Mouse (Mus musculus) adrenal gland, postnatal 36 days (tissue): Measurements from ENCODE around the gene Bcl2l10. TPM values are rescaled to one million over a fixed set of nuclear protein-coding genes. Genes with fewer than 3 reads are reported as not detected.

Experiments used
- DNase-seq, 2 experiments: peaks; one replicate each; pipeline ENCODE4 v3.0.0; 2021; ENCODE audit warnings: mixed read lengths in 1 of 2
- long read RNA-seq, 2 experiments: library from polyadenylated mRNA; stranded (forward); transcript quantifications; one replicate each; pipeline ENCODE4 v2.0.0; 2021; ENCODE audit warnings: borderline sequencing depth in 2 of 2
- total RNA-seq, 2 experiments: library from RNA; stranded (reverse); gene quantifications; 2 replicates each; pipeline ENCODE4 v1.2.3; 2021

The Bcl2l10 gene
- under 1 TPM in 1 of 2 experiments, not detected in 1; 0.83 TPM for total RNA-seq
- long read RNA-seq, experiment 1 = 0 reads
- long read RNA-seq, experiment 2 = 0 reads

DNA sequence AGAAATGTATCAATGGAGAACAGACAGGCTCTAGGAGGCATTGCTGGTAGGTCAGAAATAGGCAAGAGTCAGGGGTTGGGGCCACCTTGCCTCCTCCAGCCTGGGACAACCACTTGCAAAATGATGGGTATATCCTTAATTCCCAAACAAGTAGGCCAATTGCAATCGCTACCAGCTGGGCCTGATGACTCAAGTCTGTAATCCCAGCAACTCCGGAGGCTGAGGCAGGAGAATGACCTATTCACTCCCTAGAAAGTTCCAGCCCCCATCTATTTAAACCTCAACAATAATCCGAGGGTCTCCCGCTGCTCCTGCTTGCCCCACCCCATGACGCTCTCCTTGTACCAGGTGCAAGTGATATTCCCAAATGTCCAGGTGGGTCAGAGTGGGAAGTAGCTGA lies at the start of gene Bcl2l10:
Bcl2l10 (plus strand) TSS at position 301 of the 400 bp plus-strand sequence.
- no peak for DNase-seq

DNA sequence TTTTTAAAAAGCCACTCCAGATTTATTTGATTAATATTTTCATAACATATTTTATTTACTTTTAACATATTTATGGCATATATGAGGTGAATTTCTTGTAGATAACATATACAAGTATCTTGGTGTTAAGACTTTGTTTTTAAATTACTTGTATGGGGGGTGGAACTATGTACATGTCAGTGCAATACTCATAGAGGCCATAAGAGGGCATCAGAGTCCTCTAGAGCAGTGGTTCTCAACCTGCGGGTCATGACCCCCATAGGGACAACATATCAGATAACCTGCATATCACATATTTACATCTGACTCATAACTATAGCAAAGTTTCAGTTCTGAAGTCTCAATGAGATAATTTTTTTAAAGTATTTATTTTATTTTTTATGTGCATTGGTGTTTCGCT lies 48.2 kb upstream of the Bcl2l10 start:
- DNase-seq = no peak

DNA sequence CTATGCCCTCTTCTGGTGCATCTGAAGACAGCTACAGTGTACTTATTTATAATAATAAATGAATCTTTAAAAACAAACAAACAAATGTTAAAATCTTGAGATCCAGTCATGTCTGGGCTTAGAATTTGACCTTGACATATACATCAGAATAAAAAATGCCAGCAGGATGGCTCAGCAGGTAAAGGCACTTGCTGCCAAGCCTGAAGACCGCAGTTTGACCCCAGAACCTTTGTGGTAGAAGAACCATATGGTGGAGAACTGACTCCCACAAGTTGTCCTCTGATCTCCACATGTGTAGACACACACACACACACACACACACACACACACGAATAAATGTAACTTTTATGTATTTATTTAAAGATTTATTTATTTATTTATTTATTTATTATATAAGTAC lies 44.5 kb upstream of the Bcl2l10 start:
- no peak for DNase-seq

DNA sequence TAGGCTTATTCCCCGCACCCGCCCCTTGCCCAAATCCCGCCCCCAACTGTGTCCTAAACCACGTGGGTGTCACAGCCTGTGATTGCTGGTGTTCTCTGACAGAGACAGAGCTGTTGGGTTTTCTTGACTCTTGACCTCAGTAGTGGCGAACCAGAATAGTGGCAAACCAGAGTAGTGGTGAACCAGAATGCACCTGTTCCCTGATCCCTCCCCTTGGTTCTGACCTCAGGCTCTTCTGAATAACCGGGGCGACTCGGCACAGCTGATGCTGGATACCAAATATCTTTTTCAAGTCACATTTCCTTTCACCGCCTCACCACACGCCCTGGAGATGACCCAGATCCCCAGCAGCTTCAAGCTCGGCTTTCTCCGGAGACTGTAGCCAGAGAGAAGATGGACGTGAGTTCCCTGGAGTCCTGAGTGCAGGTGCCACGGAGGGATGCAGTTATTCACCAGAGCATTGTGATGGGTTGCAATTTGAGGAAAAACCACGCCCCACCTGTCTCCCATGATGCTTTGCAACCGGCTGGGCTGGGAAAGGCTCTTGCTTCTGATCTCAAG lies 43.8 kb upstream of the Bcl2l10 start:
- no peak for DNase-seq

DNA sequence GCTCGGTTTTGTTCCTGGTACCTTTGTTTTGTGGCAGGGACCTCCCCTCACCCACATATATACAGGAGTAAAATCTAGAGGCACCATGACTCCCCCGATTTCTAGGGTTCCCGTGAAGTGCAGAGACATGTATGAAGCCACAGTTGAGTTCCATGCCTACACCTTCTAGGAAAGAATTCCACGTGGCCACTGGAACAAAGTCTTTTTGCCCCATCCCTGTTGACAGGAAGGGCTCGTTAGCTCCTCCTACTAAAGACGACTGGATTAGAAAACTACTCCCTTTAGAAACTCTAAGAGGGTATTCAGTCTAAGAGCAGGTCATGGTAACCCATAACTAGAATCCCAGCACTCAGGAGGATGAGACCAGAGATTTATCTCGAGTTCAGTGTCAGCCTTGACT lies 43.3 kb upstream of the Bcl2l10 start:
- no peak for DNase-seq

DNA sequence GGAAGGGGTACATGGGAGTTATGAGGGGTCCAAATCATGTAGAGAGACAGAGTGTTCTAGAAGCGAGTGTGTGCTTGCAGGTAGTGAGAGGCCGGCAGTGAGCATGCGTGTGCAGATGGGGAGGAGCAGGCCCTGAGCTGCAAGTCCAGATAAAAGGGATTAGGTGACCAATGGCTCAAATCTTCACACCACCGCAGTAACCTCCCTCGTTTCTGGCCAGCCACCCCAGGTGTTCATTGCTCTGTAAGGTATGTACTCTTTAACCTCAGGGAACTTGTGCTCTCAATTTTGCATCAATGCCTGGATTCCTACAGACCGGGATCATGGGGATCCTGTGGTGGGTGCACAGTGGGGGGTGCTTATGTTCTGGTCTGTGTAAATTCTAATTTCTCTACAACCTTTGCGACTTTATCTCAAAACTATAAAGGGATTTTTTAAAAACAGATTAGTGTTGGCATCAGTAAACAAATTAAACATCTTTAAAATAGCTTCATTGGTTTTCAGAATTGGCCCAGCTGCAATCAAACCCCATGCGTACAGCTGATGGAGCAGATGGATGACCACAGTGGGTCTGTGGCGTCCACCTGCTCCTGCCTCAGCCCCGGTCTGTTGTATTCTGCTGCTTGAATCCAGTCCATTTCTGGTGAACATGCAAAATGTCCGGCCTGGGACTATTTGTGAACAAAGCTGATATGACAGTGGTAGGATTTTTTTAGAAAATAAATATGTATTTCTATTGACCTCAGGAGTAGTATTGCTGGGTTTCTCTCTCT lies 41.2 kb upstream of the Bcl2l10 start, which contains the start of gene Gnb5:
Gnb5 (plus strand) TSS at position 163 of the 773 bp plus-strand sequence.
- DNase-seq = no peak

DNA sequence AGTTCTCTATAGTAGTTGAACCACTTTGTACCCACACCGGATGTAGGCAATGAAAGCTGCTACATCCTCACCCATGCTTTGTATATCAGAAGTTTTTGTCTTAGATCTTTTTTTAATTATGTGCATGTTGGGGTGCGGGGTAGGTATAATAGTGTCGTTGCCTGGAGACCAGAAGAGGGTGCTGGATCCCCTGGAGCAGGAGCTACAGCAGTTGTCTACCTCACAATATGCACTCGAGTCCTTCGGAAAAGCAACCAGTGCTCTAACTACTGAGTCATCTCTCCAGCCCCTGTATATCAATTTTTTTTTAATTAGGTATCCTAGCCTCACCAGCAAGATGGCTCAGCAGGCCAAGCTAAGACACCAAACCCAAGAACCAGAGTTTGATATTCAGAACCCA lies 40.5 kb upstream of the Bcl2l10 start:
- DNase-seq = no peak

DNA sequence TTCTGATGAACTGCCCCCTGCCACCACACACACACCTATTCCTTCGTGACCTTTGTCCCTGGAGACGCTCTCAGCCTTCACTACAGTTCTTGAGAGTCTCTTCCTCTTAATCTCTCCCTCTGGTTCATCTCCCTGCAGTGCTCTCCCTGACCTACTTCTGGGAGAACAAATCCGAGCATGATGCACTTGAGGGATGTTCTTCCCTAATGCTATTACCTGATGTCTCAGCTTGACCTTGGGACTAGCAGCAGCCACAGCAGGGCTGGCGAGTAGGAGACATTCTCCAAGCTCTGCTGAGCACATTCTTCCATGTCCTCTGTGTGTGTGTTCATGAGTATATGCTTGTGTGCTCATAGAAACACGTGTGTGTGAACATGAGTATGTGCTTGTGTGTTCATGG lies 38.9 kb upstream of the Bcl2l10 start:
- no peak for DNase-seq

DNA sequence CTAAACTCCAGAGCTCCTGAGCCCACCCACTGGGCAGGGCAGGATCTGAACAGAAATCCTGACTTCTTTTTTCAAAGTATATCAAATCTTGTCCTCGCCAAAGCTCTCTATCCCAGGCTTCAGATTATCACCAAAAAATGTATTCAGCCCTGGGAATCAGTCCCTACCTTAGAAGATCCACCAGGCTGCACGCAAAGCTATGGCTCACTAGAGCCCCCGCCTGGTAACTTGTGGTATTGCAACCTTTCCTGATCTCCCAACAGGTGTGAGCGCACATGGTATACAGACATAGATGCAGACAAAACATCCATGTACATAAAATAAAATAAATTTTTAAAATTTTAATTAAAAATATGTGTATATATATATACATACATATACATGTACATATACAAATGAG lies 35.5 kb upstream of the Bcl2l10 start:
- DNase-seq = peak; percentile 71 to 82

DNA sequence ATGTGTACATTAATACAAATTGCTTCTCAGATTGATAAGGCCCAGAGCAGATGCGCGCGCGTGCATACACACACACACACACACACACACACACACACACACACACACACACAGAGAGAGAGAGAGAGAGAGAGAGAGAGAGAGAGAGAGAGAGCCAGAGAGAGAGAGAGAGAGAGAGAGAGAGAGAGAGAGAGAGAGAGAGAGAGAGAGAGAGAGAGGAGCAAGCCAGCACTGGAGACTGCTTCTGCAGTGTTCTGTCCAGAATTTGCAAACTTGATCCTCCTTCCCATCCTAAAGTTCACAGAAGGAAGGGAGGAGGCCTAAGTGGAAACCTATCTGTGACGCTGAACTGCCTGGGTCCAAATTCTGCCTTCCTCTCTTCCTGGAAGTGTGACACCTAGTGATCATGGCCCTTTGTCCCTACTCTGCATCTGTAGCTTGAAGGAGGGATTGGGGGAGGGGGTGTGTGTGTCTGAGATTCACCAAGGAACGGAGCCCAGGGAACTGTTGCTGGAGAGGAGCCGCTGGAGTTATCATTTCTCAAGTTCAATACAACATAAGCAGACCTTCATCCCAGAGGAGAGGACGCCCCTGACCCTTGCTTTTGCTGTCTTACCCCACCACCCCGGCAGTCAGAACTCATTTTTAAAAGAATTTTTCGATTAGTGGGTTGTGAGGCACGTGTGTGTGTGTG lies 34.3 kb upstream of the Bcl2l10 start:
- DNase-seq = no peak

DNA sequence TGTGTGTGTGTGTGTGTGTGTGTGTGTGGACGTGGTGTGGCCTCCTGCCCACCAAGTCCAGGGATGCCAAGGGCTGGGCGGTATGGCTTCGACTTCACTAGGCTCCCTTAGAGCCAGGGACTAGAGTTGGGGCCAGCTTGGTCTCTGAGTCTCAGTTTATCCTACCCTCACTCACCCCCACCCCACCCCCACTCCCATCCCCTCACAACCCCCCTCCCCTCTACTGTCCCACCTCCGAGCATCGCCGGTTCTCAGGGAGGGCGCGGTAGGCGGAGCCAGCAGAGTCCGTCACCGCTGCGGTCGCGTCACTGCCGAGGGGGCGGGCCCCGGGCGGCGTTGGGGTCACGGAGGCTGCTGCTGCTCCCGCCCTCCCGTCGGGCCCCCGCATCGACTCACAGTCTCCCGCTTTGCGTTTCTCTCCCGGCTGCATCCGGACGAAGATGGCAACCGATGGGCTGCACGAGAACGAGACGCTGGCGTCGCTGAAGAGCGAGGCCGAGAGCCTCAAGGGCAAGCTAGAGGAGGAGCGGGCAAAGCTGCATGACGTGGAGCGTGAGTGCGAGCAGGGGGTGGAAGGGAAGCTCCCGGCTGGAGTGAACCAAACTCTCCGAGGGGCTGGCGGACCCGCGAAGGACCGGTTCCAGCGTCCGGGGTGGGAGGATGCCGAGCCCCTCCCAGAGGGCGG lies 33.6 kb upstream of the Bcl2l10 start:
- peak; percentile 89 to 93 for DNase-seq

DNA sequence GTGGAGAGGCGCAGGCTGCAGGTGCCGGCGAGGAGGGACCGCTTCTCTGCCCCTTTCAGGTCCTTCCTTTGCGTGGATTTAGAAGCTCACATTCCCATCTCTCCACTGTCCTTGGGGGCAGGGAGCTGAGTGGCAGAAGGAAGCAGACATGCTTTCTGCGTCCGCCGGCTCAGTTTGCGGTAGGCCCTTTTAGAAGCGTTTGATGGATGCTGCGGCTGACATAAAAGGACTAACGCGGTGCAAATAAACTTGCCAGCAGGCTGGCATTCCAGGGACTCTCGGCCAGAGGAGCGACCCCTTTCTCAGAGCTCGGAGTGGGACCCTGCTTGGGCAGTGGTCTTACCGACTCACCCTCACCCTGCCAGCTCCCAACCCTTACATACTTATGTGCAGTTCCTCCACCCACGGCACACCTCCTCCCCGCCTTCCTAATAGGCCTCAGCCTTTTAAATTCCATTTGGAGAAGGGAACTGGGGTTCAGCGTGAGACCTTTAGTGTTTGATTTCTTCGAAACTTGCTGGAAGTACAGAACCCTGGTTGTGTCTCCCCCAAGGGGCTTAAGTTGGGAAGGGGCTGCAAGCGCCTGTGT lies 32.9 kb upstream of the Bcl2l10 start:
- DNase-seq = peak; percentile 18 to 54

DNA sequence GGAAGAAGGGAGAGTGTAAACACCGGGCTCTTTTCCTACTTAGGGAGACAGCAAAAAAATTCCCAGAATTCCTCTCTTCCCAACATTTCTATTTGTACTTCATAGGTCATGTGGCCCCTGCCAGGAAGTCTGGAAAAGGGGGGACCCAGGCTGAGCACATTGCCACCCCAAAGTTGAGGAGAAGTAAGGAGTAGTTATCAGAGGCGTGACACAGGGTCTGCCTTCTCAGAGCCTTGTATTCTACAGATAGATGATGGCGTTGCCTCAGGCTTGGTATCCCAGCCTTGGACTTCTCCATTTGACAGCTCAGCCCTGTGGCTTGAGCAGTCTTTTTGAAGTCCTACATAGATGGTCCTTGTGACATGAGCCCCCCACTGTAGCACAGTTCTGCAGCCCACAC lies 32.3 kb upstream of the Bcl2l10 start:
- no peak for DNase-seq

DNA sequence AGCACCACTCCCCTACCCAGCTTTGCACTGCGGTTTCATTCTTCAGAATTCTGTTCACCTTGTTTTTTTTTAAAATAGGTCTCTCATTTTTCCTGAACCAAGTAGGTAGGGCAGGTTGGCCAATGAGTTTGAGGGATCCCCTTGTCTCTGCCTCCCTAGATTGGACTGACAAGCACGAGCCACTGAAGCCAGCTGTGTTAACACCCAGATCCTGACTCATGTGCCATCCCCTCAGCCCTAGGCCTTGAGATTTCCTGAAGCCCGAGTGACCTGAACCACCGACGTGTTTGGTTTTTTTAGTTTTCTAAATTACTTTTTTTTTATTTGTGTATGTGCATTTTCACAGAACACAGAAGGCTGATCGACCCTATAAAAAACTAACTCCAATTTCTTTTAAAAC lies 30.8 kb upstream of the Bcl2l10 start:
- peak; percentile 40 to 58 for DNase-seq

DNA sequence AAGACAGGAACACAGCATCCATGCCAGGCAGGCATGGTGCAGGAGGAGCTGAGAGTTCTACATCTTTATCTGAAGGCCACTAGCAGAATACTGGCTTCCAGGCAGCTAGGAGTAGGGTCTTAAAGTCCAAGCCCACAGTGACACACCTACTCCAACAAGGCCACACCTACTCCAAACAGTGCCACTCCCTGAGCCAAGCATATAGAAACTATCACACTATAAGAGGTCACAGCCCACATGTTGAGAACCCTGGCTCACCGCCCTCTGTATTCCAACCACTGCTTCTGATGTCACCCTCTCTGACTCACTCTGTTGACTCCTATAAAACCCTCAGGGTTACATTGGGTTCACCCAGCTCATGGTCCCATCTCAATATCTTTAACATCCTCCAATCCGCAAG lies 29.4 kb upstream of the Bcl2l10 start:
- DNase-seq = peak; percentile 59 to 68

DNA sequence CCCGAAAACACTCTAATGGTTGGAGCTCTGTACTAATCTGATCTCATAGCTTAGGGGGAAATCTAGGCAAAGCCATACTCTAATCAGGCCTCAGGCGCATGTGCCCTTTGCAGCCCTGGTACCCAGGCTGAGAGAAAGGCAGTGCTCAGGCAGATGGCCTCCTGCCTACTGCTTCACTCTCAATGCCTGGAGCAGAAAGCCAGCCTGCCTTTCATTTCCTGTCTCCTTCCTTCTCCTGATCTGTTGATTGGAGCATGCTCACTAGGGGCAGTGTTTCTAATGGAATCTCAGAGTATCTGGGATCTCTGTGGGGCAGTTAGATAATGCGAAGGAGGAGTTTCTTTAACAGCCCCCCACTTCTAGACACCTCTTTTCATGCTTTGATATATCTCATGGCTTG lies 28.2 kb upstream of the Bcl2l10 start:
- DNase-seq = peak; percentile 15 to 17

DNA sequence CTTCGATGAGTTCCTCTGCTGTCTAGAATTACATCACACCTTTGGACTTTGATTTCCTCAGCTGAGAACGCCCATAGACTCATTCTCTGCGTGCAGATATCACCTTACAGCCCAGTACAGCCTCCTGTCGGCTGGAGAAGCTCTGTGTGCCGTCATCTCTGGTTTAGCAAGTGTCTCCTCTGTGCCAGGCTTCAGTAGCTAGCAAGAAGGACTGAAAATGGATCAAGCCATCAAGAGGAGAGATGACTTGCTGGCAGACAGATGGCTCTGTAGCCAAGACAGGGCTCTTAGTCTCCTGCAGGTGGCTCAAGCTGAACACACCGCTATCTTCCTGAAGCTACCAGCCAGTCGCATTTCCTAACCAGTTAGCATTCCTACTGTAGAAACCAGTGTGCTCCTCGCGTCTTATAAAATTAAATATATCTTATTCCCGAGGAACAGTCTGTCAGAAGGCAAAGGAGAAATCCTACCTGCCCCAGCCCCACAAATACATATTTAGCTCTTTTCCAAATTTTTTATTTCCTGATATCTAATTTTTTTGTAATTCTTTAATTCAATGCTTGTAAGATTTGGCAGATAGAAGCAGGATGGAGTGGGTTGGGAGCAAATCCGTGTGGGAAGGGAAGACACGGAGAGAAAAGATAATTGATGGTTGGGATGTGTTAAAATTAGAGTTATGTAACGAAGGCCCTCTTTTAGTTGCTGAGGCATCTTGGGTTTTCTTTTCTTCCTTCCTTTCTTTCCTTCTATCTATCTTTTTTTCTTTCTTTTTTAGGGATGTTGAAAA lies 25.3 kb upstream of the Bcl2l10 start:
- DNase-seq = no peak

DNA sequence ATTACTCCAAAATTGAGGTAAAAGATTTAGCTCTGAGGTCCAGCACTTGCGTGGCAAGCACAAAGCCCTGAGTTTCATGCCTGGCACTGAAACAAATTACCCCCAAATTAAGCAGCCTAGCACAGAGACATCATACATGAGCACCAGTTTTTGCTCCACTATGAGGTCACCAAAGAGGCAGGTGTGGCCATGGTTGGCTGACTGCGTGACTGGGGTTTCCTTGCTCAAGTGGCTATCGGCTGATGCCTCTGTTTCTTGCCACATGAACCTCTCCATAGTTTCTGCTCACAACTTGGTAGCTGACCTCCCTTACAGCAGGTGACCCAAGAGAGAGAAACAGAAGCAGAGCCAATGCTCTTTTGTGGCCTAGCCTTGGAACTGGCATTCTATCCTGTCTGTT lies 19.5 kb upstream of the Bcl2l10 start:
- DNase-seq = no peak

DNA sequence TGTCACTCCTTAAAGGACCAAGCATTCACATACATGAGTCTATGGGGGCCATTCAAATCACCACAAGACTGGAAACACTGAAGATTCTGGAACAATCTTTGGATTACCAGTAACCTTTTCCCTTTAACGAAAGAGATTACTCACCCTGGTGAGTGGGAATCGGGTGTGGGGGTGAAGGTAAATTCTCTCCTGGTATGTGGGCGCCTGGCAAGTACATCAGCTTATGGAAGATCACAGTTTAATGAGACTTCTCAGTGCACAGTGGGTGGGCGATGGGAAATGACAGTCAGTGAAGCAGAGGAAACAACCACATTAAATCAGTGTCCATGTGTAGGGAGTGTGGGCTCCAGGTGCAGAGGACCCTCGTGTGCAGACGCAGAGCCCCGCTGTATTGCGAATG lies 16.7 kb upstream of the Bcl2l10 start:
- no peak for DNase-seq

DNA sequence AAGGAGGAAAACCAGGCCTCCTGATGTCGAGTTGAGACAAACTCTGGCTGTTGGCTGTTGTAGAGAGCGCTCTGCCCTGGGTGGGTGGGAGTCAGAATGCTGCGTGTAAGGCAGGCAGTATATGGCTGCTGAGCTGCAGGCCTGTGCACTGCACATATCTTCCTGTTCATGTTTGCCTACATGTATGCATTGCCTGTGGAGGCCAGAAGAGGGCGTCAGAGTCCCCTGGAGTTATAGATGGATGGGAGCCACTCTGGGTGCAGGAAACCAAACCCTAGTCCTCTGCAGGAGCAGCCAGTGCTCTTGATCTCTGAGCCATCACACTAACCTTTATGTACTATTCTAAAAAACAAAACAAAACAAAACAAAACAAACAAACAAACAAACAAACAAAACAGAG lies 13.1 kb upstream of the Bcl2l10 start:
- no peak for DNase-seq

DNA sequence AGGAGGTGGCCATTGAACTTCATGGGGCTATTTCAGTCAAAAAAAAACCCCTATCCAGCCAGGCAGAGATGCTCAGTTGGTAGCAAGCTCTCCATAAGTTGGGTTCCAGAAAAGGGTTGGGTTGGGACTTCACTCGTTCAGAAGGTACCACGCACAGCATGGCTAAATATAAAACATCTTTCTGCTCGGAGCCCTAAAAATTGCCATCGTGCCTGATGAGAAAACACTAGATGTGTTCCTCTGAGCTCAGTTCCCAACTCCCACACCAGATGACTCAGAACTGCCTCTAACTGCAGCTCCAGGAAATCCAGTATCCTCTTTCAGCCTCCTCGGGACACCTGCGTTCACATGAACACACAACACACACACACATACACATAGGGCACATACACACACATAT lies 9.5 kb upstream of the Bcl2l10 start:
- DNase-seq = no peak

DNA sequence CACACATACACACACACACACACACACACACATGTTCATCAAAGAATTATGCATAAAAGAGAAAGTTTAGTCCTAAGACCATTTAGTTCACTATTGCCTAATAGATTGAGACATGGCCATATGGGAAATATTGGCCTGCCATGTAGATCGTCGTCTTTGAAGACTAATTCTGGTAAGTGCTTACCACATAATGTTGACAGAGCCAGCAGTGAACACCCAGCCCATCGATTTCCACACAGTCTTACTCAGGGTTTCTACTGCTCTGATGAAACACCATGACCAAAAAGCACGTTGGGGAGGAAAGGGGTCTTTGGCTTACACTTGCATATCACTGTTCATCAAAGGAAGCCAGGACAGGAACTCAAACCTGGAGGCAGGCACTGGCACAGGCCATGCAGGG lies 5.1 kb upstream of the Bcl2l10 start:
- DNase-seq = no peak
